Mouse (Mus musculus) heart, adult 9 months (tissue): ENCODE data around the gene Ildr2.
A peak's percentile ranks its signal among the peaks of the same experiment; 100 is the strongest.

Source experiments
- DNase-seq, 2 experiments: peaks; one replicate each; pipeline ENCODE4 v3.0.0; 2022; ENCODE audit warnings: low spot score in 2 of 2

The Ildr2 gene

GRCm38 (mm10) chr1:166283451-166283850 lies 29.5 kb downstream of the Ildr2 start:
- DNase-seq = no peak

GRCm38 (mm10) chr1:166284390-166284789 lies 30.5 kb downstream of the Ildr2 start:
- DNase-seq = no peak

GRCm38 (mm10) chr1:166286231-166286630 lies 32.3 kb downstream of the Ildr2 start:
- DNase-seq = no peak

GRCm38 (mm10) chr1:166290562-166290961 lies 36.6 kb downstream of the Ildr2 start:
- DNase-seq = no peak

- no peak for DNase-seq
Measured at GRCm38 (mm10) chr1:166293086-166293485, 39.1 kb downstream of the Ildr2 start.

- no peak for DNase-seq
Measured at GRCm38 (mm10) chr1:166295548-166295947, 41.6 kb downstream of the Ildr2 start.

GRCm38 (mm10) chr1:166296371-166296770 lies 42.4 kb downstream of the Ildr2 start:
- DNase-seq = no peak

GRCm38 (mm10) chr1:166296971-166297370 lies 43.0 kb downstream of the Ildr2 start:
- no peak for DNase-seq

- no peak for DNase-seq
Measured at GRCm38 (mm10) chr1:166297499-166298111, 43.7 kb downstream of the Ildr2 start.

GRCm38 (mm10) chr1:166298884-166299283 lies 44.9 kb downstream of the Ildr2 start:
- no peak for DNase-seq

- no peak for DNase-seq
Measured at GRCm38 (mm10) chr1:166299821-166300220, 45.9 kb downstream of the Ildr2 start.

- DNase-seq = no peak
Measured at GRCm38 (mm10) chr1:166300526-166300925, 46.6 kb downstream of the Ildr2 start.

- no peak for DNase-seq
Measured at GRCm38 (mm10) chr1:166304352-166305240, 50.7 kb downstream of the Ildr2 start.

GRCm38 (mm10) chr1:166308471-166308850 lies 54.5 kb downstream of the Ildr2 start:
- no peak for DNase-seq

- no peak for DNase-seq
Measured at GRCm38 (mm10) chr1:166308851-166309715, 55.1 kb downstream of the Ildr2 start.

- no peak for DNase-seq
Measured at GRCm38 (mm10) chr1:166311151-166311550, 57.2 kb downstream of the Ildr2 start.

- DNase-seq = no peak
Measured at GRCm38 (mm10) chr1:166313637-166314036, 59.7 kb downstream of the Ildr2 start.

GRCm38 (mm10) chr1:166315706-166316105 lies 61.8 kb downstream of the Ildr2 start:
- DNase-seq = no peak

- peak; percentile 13 to 33 for DNase-seq
Measured at GRCm38 (mm10) chr1:166319132-166319698, 65.3 kb downstream of the Ildr2 start.

GRCm38 (mm10) chr1:166326421-166326820 lies 72.5 kb downstream of the Ildr2 start:
- no peak for DNase-seq

- DNase-seq = no peak
Measured at GRCm38 (mm10) chr1:166330752-166331151, 76.8 kb downstream of the Ildr2 start.

GRCm38 (mm10) chr1:166339110-166339509 lies 85.2 kb downstream of the Ildr2 start:
- peak; percentile 28 to 41 for DNase-seq
